Mouse (Mus musculus) kidney, adult 9 months (tissue): Measurements from ENCODE around the gene Kif26b.

Experiments used
- DNase-seq: peaks from one replicate; pipeline ENCODE4 v3.0.0; 2022

Kif26b gene

DNA sequence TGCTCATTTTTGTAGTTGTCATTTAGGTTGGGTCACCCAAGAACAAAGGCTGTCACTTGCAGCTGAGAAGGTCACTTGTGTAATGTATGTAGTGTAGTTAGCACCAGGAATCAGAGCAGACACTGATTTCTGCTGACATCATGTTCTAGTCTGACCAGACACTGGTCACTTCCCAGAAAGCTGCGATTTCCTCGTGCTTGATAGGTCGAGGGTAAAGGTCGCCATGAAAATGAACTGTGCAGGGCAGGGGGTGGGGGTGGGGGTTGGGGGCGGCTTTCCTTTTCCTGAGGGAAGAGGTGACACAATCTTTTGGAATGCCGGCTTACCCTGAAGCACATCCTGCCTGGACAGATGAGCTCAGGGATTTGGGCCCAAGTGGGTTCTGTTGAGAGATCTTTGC lies 68.8 kb downstream of the Kif26b start:
- no peak for DNase-seq

DNA sequence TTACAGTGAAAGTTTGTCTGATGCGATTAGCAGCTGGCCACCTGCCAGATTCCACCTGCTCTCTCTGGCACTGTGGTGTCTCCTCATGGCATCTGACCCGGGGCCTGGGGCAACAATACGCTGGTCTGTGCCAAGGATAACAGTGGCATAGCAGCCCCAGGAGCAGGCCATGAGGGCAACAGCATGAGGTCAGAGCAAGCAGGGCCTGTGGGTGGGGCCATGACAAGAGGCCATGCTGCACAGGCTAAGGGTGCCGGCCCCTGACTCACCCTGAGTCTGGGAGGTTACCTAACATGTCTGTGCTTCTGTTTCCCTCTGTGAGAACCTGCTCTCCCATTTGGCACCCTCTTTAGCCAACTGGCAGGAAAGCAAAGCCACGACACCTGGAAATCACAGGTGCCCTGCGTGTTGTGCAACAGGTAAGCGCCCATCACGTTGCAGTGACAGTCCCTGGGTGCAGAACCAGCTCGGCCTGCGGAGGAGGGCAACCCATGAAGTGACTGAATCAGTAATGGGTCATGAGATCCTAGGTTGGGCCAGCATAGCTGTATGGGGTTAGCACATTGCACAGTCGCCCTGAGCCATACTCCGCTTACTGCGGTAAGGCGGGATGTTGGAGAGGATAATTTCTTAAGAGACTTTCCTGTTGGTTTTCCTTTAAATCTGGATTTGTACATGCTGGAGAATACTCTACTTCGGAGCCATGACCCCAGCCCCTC lies 72.1 kb downstream of the Kif26b start:
- no peak for DNase-seq

DNA sequence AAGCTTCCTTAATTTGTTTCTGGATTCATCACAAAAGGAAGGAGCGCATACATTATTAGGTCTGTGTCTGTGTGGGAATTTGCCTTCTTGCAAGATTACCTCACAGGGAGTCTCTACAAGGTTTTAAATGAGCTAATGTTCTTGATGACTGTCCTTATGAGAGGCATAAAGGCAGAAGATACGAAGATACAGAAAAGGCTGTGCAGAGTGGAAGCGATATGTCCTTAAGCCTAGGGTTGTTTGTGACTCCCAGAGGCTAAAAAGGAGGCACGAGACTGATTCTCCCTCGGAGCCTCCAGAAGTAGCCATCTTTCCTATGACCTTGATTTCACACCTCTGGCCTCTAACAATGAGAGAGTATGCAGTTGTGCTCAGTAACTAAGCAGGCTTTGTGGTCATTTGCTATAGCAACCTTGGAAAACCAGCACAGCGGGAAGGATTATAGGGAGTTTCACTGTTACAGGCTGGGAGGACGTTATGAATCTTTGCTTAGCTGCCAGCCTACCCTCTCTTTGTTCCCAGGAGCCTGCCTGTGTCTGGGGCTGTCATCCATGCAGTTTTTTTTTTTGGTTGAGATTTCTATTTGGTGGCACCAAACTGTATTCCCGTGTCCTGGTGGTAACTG lies 80.3 kb downstream of the Kif26b start:
- DNase-seq = no peak

DNA sequence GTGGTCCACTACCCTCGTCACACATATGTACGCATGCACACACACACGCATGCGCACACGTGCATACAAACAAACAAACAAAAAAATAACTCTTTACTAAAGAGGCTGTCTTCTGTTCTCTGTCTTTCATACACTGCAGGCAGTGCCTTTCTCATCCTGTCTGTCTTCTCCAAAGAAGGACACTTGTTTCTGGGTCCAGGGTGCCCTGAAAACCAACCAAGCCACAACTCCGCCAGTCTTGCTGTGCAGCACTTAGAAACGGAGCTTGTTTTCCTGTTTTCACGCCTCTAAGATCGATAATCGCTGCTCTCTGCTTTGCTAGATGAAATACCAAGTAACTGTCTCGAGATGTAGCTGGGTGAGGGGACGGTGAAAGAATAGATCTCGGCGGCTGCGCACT lies 82.6 kb downstream of the Kif26b start:
- no peak for DNase-seq

DNA sequence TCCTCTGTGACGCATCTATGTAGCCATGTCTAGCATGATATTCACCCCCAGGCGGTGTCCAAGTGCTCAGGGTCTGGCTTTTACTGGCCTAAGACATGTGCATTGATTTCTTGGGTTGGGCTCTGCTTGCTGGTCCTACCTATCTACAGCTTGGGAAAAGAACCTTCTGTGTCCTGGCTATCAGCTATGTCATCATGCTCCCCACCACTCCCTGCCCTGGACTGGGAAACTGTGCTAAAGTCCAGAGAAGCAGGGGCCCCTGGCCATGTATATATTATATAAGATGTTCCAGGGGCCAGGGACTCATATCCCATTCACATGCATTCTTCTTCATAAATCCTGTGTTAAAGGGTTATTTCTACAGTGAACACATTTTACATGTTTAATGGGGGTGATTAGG lies 92.4 kb downstream of the Kif26b start:
- DNase-seq = no peak

DNA sequence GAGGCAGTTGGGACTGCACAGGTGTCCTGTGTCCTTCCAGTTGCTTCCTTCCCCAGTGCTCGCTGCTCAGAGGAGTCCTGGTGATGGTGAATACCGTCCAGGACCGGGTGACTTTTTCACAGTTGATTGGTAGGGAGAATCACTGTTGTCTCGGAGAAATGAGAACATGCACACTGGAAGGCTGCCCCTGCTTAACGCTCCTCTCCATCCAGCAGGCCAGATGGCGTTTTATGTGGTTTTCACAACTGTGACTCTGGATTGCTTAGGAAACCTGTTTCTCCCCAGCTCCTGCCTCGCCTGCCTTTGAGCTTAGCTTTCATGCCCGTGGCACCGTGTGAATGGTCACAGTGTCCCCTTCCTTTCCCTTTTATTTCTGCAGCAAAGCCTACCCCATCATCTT lies 95.0 kb downstream of the Kif26b start:
- DNase-seq = no peak

DNA sequence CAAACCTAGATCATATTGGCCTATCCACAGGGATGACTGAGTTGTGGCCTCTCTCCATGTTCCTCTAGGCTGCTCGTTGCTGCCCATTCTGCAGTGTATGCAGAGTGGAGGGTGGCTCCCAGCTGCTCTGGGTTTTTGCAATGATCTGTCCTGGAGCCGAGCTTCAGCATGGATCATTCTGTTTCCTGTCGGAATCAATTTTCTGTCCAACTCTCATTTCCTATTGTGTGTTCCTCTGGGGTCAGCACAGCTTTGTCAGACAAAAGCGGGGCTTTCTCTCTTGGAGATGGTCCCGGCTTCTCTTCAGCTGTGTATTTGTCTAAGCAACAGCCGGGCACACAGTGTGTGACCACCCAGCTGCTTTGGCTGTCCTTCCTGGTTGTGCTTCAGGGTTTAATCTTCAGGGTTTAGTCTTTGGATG lies 98.0 kb downstream of the Kif26b start:
- no peak for DNase-seq

DNA sequence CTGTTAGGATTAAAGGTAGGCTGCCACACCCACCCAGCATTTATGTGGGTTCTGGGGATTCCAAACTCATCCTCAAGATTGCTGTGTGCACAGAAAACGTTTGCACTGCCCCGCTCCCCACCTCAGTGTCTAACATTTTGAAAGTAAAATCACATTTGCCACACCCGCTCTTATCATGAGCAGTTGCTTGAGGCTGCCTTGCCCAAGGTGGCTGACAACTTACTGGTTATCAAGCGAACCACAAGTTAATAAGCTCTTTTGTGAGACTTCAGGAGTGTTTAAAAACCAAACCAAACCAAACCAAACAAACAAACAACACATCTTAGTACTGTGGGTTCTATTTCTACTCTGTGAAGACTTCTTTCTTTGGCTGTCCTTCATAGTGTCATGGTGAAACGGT lies 101.1 kb downstream of the Kif26b start:
- no peak for DNase-seq

DNA sequence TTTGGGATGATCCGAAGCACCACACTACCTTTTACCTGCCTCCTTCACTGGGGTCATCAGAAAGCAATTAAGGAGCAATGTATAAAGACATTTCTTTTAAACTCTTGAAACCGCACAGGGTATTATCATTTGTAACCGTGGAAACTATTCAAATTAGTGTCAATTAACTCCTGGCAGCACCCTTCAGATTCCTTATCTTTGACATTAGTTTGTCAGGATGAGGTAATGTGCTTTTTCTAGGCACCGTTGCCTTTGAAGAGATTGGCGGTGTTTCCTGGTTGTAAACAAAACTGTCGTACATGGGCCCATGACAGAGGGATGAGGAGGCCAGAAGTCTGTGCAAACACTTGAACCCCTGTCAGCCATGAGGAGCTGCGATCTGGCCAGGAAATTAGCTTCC lies 102.9 kb downstream of the Kif26b start:
- no peak for DNase-seq

DNA sequence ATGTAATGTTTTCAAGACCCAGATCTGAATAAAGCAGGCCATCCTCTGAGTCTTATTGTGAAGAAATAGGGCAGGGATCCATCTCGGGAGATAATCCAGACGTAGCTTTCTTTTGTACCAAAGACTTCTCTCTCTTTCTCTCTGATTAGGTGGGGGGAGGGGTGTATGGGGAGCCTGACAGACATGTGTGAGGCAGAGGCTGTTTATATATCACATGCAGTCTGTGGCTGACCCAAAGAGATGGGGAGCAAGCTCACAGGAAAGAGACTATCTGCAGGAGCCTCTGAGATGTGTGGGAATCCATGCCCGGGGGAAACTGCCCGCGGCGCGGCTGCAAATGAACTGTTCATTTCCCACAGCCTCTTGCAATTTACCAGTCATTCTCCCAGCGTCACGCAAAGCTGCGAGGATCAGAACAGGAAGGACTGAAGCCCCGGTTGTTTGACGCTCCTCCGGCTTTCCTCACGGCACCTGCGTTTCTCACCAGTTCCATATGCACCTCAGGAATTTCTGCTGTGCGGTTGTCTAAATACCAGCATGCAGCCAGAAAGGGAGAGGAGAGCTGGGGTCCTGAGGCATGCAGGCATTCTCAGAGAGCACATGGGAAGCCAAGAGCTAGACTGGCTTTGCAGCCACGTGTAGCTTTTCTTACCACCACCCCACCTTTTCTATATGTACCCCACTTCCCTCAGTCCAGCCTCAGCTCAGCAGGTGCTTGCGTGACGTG lies 105.6 kb downstream of the Kif26b start:
- DNase-seq = no peak

DNA sequence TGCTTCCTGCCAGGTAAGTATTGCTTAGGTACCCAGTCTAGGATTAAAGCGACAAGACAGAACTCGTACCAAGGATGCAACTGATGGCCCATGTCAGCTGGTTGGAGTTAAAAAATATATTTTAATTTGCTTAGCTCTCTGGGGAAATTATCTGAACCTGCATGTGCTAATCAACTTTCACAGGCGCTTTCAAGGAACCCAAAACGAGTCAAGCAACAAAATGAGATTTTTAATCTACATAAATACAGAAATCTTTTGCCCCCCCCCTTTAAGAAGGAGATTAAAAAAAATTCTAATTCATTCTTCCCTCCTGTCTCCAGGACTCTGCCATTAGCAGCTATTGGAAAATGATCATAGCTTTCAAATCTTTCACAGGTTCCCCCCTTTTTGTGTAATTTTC lies 106.5 kb downstream of the Kif26b start:
- no peak for DNase-seq

DNA sequence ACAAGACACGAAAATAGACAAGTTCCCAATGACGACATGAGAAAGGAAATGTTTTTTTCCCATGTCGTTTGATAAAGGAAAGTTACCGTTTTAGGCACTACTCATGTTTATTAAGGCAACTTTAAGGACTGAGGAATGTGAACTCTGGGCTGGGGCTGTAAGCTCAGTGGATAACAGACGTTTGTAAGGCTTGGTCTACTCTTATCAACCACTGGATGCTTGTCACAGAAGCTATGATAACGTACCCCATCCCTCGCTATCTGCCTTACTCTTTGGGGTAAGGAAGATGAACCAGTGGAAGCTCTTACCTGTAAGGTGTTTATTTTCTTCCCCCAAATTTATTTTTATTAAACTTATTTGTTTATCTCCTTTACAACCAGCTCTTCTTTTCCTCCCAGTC lies 108.4 kb downstream of the Kif26b start:
- no peak for DNase-seq

DNA sequence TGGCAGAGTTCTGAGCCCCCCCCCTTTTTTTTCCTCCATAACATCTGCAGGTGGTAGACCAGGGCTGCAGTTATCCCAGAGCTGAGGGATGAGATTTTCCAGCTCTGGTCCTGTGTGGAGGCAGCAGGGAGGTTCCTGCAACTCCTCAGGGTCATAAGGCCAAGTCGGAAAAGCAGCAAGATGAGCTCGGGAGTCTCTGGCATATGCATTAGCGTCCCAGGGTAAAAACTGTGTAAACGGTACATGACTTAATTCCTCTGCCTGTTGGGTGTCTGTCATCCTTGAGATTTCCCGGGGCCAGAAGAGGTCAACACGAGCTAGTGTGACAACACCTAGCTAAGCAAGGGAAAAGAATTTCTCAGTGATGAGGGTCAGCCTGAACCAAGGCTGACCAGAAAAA lies 111.0 kb downstream of the Kif26b start:
- DNase-seq = no peak

DNA sequence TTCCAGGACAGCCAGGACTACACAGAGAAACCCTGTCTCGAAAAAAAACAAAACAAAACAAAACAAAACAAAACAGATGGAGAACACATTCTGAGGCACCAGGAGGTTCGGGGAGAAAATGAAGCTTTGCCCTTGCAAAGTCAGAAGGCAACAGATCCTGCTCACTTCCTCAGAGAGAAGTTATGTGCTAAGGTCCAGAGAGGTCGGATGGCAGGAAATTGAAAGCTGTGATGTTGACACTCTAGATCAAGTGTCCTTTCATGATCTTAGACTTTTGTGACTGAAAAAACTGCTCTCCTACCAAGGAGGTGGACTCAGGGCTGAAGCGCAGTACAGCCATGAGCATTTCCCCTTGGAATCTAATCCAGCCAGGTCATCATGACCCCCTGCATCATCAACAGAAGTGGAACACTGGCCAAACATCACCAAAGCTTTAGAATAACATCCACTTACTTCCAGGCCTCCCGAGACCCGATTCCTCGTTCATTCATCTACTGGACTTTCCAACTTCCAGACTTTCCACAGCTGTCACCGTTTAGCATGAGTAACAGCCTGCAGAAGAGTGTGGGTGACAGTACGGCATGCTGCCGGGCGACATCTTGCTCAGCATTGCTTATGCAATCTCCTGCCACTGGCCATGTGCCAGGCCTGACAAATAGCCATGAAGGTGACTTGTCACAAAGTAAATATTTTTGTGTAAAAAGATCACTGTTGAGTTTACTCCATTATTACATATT lies 112.0 kb downstream of the Kif26b start:
- DNase-seq = peak; percentile 11

DNA sequence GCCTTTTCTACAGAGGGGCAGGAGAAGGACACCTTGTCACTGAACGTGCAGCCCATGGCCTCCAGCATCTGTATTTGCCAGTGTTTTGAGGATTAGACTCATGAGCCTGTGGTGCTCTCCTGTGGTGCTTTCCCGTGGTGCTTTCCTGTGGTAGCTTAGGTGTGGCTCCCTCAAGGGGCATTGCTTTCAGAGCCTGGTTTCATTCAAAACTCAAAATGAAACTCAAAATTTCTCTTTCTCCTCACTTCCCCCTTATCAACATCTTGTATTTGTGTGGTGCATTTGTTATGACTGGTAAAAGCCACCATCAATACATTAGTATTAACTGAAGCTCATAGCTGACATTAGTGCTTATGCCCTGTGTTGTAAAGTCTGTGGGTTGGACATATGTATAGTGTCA lies 112.9 kb downstream of the Kif26b start:
- DNase-seq = no peak

DNA sequence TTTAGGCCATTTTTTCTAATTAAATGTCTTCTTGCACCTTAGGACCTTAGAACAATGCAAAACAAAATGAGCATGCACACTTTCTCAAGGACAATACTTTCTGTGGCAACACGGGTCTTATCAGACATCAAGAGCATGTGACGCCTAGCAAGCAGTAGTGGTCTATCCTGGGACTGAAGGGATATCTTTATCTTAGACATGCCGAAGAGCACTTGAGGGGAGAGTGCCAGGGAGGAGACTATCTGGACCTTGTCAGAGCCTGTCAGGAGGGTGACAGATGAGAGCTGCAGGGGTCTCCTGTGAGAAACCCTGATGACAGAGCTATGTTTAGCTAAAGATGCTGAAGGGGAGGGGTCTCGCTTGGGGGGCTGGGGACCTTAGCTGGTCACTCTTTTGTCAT lies 116.0 kb downstream of the Kif26b start:
- DNase-seq = no peak

DNA sequence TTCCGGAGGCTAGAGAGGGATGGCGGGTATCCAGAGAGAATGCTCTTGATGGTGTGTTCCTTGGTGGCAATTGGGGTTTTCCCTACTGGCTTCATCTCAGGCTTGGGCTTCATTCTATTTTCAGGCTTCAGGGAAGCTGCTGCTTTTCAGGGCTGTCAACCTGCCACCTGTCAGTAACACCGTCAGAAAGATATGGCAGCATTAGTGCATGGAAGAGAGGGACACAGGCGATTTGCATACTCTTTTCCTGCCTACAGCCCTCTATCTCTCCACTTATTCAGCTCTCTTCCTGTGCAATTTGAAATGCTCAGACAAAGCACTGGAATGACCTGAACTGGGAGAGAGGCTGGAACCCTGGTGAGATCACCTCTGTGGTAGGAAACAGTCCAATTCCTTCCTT lies 117.7 kb downstream of the Kif26b start:
- no peak for DNase-seq

DNA sequence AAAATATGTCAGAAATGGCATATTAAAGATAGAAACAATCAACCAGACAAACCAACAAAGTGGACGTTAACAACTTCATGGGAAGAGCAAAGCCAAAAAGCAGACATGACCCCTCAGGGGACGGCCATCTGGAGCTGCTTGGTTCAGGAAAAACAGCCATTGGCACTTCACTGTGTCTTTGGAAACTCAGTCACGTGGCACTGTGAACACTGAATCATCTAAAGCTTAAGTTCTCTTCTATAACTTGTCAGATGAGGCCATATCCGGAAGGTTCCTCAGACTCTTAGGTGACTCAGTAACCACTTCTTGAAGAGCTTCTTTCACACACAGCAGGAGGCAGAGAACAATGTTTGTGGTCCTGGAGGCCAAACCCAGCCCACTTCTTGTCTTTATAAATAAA lies 126.6 kb downstream of the Kif26b start:
- no peak for DNase-seq

DNA sequence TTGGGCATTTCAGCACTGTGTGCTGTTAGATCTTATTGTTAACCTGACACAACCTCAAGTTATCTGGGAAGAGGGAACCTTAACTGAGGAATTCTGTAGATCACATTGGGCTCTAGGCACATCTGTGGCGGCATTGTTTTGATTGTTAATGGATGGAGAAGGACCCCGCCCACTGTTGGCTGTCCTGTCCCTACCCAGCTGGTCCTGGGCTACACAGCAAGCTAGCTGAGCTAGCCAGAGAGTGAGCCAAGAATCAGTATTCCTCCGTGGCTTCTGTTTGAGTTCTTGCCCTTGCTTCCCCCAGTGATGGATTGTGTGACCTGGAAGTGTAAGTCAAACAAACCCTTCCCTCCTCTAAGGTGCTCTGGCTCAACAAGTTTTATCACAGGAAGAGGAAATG lies 132.1 kb downstream of the Kif26b start:
- DNase-seq = no peak

DNA sequence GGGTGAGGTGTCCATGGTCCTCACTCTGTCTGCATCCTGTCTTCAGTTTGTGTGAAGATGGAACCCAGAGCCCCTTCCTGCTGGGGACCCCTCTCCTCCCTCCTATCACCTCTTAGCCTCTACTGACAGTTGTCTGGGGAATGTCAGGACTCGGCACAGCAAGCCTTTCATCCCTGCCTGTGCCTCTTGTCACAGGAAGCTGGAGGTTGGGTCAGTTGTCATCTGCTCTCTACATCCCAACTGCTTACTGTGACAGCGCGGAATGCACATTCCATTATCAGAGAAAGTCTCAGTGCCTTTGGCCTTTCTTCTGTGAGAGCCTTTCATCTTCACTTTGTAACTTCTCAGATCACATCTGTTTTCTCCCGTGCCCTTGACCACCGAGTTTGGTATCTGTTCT lies 132.6 kb downstream of the Kif26b start:
- no peak for DNase-seq

DNA sequence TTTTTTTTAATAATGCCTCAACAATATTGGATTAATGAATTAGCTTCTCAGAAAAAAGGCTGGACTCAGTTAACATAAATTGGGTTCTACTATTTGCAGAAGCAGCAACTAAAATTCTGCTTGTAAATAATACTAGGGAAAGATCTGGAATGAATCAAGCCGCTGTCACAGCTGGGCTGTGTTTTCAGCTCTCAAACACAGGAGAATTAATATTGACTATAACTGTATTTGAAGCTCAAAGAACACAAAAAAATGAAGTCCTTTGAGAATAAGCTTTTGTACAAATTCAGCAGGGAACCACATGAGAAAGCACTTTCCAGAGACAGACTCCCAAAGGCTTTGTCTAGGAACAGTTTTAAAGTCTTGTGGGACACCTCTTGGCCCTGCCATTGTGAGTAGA lies 134.6 kb downstream of the Kif26b start:
- no peak for DNase-seq

DNA sequence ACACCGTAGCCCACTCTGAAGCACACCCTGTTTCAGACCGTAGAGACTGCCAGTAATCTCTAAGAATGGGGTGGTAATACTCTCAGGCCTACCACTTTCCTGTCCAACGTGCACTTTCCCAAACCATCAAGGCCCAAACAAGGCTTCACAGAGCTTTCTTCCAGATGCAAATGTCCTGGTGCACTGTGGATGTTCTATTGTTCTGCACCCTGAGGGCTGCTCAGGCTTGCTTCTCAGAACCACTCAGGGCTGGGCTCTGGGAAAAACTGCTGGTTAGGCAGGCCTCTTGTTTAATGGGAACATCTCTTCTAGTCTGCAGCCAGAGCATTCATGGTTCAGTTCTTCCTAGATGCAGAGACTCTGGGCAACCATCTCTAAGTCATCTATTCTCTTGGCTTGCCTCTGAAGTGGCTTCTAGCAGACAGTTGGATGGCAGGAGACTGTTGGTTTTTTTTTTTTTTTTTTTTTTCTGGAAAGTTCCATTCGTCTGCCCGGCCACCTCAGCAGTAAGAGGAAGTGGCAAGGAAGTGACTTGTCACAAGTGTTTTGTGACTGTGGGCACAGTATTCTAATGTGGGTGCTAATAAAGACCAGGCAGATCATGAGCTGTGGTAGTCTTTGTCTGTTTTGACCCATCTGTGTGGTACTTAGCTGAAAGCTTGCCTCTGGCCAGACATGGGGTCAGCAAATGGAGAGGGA lies 135.5 kb downstream of the Kif26b start:
- no peak for DNase-seq

DNA sequence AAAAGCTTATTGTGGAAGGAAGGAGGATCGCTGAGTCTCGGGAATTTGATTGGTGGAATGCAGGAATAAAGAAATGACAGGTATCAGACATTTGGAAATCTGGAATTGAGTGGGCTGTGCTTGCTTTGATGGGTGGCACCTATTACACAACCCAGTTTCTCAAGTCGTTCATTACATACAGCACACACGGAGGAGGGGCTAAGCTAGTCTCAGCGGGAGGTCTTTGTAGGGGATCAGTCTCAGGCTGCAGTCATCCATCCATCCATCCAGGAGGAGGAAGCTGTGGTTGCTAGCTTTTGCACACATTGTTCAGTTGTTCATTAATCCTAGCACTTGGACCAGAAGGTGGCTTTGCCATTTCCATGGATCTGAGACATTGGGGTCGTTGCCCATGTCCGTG lies 137.6 kb downstream of the Kif26b start:
- DNase-seq = no peak
